Mouse (Mus musculus): Measurements from ENCODE around the gene Olfr907.

The Olfr907 gene

DNA sequence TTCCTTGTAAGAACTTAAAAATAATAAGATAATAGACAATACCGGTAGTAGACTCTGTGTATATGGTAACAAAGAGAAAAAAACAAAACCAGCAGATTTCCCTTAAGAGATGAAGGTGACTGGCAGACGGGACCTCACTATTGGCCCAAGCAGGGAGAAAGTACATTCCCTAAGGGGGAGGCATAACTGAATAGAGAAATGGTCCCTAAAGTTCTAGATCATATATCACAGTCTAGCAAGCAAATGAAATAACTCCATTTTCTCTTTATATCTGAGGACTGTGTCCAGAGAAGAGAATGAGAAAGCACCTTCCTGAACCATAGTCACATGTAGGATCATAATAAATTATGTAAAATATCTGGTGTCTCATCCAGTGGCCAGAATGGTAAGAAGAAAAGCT is at the start of gene Olfr907:
Gene Olfr907 (plus strand): TSS at position 301 of the 400 bp plus-strand sequence.
- DNase-seq (ENCODE audit: low spot score in 2 of 2): no peak

DNA sequence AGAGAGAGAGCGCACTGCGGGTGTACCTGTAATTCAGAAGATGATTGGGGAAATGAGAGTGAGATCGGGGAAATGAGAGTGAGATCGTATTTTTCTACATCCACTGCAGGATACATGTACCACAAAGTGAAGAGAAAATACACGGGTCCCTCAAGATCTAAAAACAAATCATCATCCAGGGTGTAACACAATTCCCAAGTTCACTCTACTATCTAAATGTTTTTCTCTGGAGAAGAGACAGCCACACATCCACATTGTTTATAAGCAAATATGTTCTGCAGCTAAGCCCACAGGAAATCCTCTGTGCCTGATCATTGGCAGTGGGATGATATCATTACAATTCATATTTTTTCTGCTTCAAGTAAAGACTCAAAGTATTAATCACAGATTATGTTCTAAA is 48.2 kb upstream of the Olfr907 start, which contains the start of gene Olfr902:
Gene Olfr902 (plus strand): TSS at position 301 of the 400 bp plus-strand sequence.
- DNase-seq (ENCODE audit: low spot score in 2 of 2): no peak

DNA sequence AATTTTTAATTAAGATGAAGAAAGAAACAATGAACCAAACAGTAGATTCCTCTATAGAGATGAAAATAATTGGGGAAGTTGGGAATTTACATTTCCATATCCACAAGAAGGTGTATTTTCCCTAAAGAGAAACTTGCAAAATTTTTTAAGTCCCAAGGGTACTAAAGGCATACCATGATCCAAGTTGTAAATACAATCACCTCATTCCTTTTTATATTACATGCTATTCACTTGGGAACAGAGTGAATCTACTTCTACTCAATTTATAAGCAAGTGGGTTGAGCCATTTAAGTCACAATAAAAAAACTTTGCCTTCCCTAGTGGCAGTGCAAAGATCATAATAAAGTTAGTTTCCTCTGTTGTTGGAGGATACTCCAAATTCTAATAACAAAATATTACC is 32.8 kb upstream of the Olfr907 start, which contains the start of gene Olfr904:
Gene Olfr904 (plus strand): TSS at position 301 of the 400 bp plus-strand sequence.
- DNase-seq (ENCODE audit: low spot score in 2 of 2): no peak

DNA sequence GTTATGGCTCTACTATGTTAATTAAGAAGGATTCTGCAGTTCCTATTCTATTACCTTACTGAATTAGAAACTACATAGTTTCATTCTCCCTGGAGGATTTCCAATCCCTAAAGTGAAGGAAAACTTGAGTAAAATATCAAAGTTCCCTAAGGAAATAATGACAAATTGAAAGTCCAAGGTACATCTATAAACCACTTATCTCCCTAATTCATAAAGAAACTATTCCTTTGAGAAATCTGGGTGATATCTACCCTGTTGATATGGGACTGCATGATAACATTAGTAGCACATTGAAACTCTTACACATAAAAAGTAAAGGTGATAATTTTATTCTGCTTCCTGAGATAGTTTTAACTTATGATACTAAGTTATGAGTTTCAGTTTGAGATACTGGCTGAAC is 24.8 kb upstream of the Olfr907 start, which contains the start of gene Olfr905:
Gene Olfr905 (plus strand): TSS at position 301 of the 400 bp plus-strand sequence.
- no peak for DNase-seq (ENCODE audit: low spot score in 2 of 2)

DNA sequence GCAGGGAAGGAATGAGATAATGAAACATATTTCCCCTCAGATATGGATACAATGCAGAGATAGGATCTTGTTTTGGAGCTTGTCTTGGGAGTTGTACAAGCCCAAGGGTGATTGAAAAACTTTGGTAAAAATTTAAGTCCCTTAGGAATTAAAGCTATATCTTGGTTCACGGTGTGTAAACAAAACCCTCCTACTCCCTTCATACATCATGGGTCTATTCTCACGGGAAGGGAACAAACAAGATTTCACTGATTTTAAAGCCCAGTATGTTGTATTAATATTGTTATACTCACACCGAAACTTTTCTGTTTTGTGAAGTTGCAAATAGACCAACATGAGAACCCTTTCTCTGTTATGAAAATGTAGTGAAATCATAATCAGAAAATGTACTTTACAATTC is 8.8 kb upstream of the Olfr907 start, which contains the start of gene Olfr906:
Gene Olfr906 (plus strand): TSS at position 301 of the 400 bp plus-strand sequence.
- DNase-seq (ENCODE audit: low spot score in 2 of 2): no peak

DNA sequence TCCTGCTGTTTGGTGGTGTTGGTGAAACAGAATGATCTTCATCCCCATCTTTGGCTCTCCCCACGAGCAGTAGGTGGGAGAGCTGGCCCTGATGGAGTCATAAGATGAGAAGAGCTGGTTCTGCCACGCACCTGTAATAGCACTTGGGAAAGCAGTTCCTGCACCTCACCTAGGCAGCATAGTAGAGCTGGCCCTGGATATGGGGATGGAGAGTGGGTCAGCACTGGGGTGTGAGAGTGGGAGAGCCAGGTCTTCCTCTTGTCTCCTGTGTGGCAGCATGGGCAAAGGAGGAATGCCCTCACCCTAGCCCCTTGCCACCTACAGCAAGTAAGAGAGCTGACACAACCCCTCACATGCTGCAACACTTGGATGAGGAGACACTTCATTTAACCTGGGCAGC is 16.8 kb downstream of the Olfr907 start:
- no peak for DNase-seq (ENCODE audit: low spot score in 2 of 2)

DNA sequence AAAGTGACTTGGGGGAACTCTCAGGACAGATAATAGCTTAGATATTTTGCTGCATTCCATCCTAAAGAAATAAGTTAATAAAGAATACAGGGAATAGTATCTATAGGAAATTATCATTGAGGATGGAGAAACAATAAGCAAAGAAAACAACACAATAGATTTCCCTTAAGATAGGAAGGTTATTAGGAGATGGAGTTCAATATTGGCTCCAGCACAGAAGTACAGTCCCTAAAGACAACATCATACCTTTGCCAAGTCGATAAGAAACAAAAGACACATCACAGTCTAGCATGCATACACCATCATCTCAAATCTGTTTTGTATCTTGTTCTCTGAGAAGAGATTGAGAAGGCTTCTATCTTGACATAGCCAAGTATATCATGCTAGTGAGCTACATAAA is 25.7 kb downstream of the Olfr907 start, which contains the start of gene Olfr911-ps1:
Gene Olfr911-ps1 (plus strand): TSS at position 301 of the 400 bp plus-strand sequence.
- no peak for DNase-seq (ENCODE audit: low spot score in 2 of 2)

DNA sequence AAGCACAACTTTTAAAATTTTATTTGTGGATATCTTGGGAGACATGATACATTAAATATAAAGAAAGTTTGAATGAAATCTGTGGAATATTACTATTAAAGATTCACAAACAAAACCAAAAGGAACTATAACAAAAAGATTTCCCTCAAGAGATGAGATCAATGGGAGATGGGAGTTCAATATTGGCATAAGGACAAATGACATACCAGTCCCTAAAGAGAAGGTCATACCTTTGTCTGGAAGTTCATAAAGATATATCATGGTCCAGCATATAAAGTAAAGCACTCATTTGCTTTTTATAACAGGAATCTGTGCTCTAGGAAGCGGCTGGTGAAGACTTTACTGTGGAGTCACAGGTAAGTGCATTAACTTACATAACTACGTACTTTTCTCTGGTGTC is 41.9 kb downstream of the Olfr907 start, which contains the start of gene Olfr910:
Gene Olfr910 (plus strand): TSS at position 301 of the 400 bp plus-strand sequence.
- no peak for DNase-seq (ENCODE audit: low spot score in 2 of 2)

All from spleen, postnatal 10 days (tissue).